Mouse (Mus musculus) hindbrain, embryonic 10.5 days (tissue): Measurements from ENCODE around the gene Shroom3. TPM values are rescaled to one million over a fixed set of nuclear protein-coding genes. Genes with fewer than 3 reads are reported as not detected.
A peak's percentile ranks its signal among the peaks of the same experiment; 100 is the strongest.
"Not testable (repeated sequence)": the region's sequence is repeated elsewhere in the genome, so short reads cannot be mapped to it uniquely, and the experiment has no call there.

Source experiments
- DNase-seq: peaks from one replicate; pipeline ENCODE4 v3.0.0-alpha.2; 2017; ENCODE audit warnings: low spot score
- H3K27ac ChIP-seq: fragments of 300-500 bp; sonication (generic); 2 replicates; pipeline ENCODE4 v1.5.1; 2016; ENCODE audit warnings: mild to moderate bottlenecking, moderate library complexity
- H3K27me3 ChIP-seq: fragments of 300-500 bp; sonication (generic); 2 replicates; pipeline ENCODE4 v1.6.1; 2016; ENCODE audit warnings: mild to moderate bottlenecking; ENCODE audit not compliant: poor library complexity, insufficient read depth, severe bottlenecking
- H3K36me3 ChIP-seq: fragments of 300-500 bp; sonication (generic); 2 replicates; pipeline ENCODE4 v1.6.1; 2016; ENCODE audit warnings: mild to moderate bottlenecking, moderate library complexity
- H3K4me1 ChIP-seq: fragments of 300-500 bp; sonication (generic); replicated peaks from 2 replicates; pipeline ENCODE4 v1.6.1; 2016; ENCODE audit warnings: mild to moderate bottlenecking
- H3K4me3 ChIP-seq: fragments of 300-500 bp; sonication (generic); 2 replicates; pipeline ENCODE4 v1.5.1; 2016; ENCODE audit warnings: mild to moderate bottlenecking, moderate library complexity
- H3K9me3 ChIP-seq: fragments of 300-500 bp; sonication (generic); 2 replicates; pipeline ENCODE4 v1.6.1; 2016; ENCODE audit warnings: mild to moderate bottlenecking, moderate library complexity
- WGBS: fragments of 180-500 bp; shearing (Covaris S2); methylation state at CpG from one replicate; pipeline ENCODE4 v1.1.7; 2016; 5-methylcytosine and 5-hydroxymethylcytosine counted together
- polyA plus RNA-seq: library from polyadenylated mRNA; unstranded; fragments of >200 nt; fragmentation: Nextera tagmentation; extraction: Ambion mirVana; gene quantifications from 2 replicates; pipeline ENCODE4 v1.2.1, GENCODE M21; 2016

Shroom3 gene
- polyA plus RNA-seq, 1 experiment from 2014 or later = 6.5 TPM

DNA sequence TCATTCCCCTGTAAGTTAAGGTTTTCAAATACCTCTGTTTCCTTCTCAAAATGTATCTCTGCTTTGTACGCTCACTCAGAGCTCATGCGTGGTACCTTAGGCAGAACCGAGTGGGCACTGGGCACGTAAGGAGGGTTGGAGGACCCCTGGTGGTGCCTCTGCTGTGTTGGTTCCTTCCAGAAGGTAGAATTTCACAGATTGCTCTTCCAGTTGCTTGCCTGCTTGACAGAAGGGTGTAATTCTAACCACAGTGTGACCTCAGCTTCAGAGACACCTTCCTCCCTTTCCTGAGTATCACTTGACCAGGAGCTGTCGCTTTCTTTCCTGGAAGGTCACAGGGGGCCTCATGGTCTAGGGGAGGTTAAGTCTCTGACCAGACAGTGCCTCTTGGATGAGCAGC, 217.2 kb downstream of the Shroom3 start:
- Histone ChIP-seq H3K36me3 (peaks cover 9% of the 10 kb centered on the region; the same call in 1 of the 2 replicates), H3K4me1 (peaks cover 84% of the 10 kb centered on the region), H3K4me3 (no peak overlapping the region), H3K9me3 (no peaks in the 10 kb centered on the region), H3K27me3 (no peaks in the 10 kb centered on the region), H3K27ac (peak overlapping the region; percentile 53; the same call in 1 of the 2 replicates)
- WGBS = 51% methylated on average over 5 of the region's 5 CpGs
- DNase-seq = no peak

DNA sequence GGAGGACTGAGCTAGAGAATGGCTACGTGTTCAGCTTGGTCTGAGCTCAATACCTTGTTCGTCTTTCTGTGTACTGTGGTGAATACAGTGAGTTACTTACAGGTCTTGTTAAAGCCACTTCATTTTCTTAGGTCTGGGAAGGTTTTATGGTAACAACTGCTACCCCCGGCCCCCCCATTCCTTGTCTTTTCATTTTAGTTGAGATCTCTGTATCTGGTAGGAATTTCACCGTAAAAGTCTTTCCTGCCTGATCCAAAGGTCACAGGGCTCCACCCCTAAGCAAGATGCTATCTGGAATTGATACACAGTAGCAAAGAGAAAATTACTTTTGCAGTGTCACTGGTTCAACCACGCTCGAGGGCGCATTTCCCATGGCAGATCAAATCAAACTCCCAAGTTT, 218.6 kb downstream of the Shroom3 start:
- 0 out of 2 replicates have a peak overlapping the region, but pooled peaks have one; percentile 16 for H3K27ac ChIP-seq
- H3K9me3 ChIP-seq = no peaks in the 10 kb centered on the region
- WGBS = 57% methylated on average over 7 of the region's 7 CpGs
- no peak overlapping the region for H3K4me3 ChIP-seq
- H3K36me3 ChIP-seq = peaks cover 9% of the 10 kb centered on the region; the same call in 1 of the 2 replicates
- no peaks in the 10 kb centered on the region for H3K27me3 ChIP-seq
- no peak for DNase-seq
- peaks cover 87% of the 10 kb centered on the region for H3K4me1 ChIP-seq

DNA sequence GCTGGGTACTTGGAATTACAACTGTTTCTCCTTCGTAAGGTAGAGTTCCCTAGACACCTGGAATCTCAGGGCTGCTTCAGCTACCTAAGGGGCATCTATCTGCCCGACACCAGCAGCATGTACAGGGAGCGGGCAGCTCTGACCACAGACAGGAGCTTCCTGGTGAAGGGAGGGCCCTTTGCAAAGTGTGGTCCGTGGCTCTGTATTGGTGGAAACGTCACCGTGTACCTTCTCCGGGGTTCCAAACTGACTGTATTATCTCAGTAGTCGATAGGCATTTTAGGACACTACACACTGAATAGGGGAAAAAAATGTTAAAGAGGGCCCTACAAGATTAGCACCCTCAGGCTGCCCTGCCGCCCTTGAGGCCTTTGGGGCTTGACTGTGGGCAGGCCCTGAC, 221.9 kb downstream of the Shroom3 start:
- no peak for DNase-seq
- H3K27me3 ChIP-seq = no peaks in the 10 kb centered on the region
- WGBS = 33% methylated on average over 9 of the region's 9 CpGs
- H3K4me3 ChIP-seq = peak overlapping the region; percentile 24
- peak overlapping the region; percentile 88 for H3K27ac ChIP-seq
- H3K36me3 ChIP-seq = peaks cover 26% of the 10 kb centered on the region
- H3K4me1 ChIP-seq = peaks cover 56% of the 10 kb centered on the region
- H3K9me3 ChIP-seq = peaks cover 16% of the 10 kb centered on the region

GRCm38 (mm10) chr5:92905594-92906008, 222.4 kb downstream of the Shroom3 start:
- Histone ChIP-seq H3K36me3 (peaks cover 31% of the 10 kb centered on the region), H3K4me1 (peaks cover 51% of the 10 kb centered on the region)
- 3% methylated on average over 8 of the region's 8 CpGs for WGBS

DNA sequence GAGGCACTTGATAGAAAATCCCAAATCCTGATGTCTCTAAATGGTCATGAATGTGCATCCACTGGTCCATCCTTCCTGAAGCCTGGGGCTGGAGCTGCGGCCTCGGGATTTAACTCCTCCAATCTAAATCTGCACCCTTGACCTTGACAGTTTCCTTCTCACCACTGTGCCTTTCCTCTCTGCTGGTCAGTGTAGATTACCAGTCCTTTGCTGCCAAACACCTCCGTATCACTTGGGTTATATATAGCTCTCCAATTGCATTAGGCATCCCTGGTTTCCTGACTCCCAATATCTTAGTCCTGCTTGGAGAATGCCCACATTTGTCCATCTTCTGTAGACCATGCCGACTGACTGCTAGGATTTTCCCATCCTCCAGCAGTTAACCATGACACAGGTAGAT, 225.0 kb downstream of the Shroom3 start:
- H3K27ac ChIP-seq = no peak overlapping the region
- peaks cover 41% of the 10 kb centered on the region for H3K4me1 ChIP-seq
- WGBS = 92% methylated on average over 4 of the region's 4 CpGs
- H3K27me3 ChIP-seq = no peaks in the 10 kb centered on the region
- peaks cover 16% of the 10 kb centered on the region for H3K9me3 ChIP-seq
- DNase-seq = no peak
- no peak overlapping the region for H3K4me3 ChIP-seq
- H3K36me3 ChIP-seq = peaks cover 34% of the 10 kb centered on the region

More at GRCm38 (mm10) chr5:92905594-92906008, 222.4 kb downstream of the Shroom3 start:
- Histone ChIP-seq H3K9me3 (peaks cover 16% of the 10 kb centered on the region), H3K27me3 (no peaks in the 10 kb centered on the region), H3K4me3 (peak overlapping the region; percentile 24), H3K27ac (peak overlapping the region; percentile 88)
- peak; percentile 93 for DNase-seq

GRCm38 (mm10) chr5:92910838-92911237, 227.6 kb downstream of the Shroom3 start:
- no peak overlapping the region for H3K27ac ChIP-seq
- peaks cover 28% of the 10 kb centered on the region for H3K36me3 ChIP-seq
- no peak overlapping the region for H3K4me3 ChIP-seq
- peaks cover 40% of the 10 kb centered on the region for H3K4me1 ChIP-seq
- WGBS = 93% methylated on average over 3 of the region's 3 CpGs
- H3K27me3 ChIP-seq = no peaks in the 10 kb centered on the region
- peaks cover 16% of the 10 kb centered on the region for H3K9me3 ChIP-seq
- DNase-seq = no peak

DNA sequence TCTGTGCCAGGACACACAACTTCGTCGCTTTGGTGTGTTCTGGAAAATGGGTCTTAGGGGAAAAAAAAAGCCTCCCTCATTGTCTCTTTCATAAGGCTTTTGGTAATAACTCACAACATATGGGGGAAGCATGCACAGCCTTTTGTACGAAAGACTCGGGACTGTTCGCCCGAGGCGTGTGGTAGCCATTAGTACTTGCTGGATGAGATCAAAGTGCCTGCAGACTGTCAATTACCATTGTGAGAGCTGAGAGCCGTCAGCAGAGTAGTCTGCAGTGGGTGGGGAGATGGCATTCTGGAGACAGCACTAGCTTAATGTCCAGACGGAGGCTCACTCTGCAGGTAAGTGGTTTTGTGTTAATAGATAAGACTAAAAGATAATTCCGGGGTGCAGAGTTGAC, 232.2 kb downstream of the Shroom3 start:
- Histone ChIP-seq H3K4me3 (no peak overlapping the region), H3K27me3 (no peaks in the 10 kb centered on the region), H3K9me3 (no peaks in the 10 kb centered on the region), H3K4me1 (peaks cover 58% of the 10 kb centered on the region), H3K27ac (no peak overlapping the region), H3K36me3 (peaks cover 18% of the 10 kb centered on the region)
- 30% methylated on average over 10 of the region's 10 CpGs for WGBS
- peak; percentile 48 for DNase-seq

DNA sequence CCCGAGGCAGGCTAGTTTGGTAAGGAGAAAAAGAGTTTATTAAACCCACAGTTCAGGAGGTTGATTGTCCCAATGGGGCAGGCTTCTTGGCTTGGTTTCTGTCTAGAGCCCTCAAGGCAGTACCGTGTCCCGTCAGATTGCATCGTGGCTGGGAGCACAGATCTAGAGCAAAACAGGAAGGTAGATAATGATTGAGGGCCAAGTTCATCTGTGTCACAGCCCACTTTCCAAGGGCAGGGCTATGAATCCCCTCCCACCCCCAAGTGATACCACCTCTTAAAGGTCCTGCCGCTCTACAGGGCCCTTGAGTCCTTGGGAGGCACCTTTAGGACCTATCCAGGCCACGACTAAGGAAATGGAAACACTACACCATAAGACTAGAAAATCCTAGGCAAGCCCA, 234.5 kb downstream of the Shroom3 start:
- H3K4me1 ChIP-seq = peaks cover 54% of the 10 kb centered on the region
- peaks cover 33% of the 10 kb centered on the region for H3K36me3 ChIP-seq
- no peak overlapping the region for H3K4me3 ChIP-seq
- H3K27me3 ChIP-seq = no peaks in the 10 kb centered on the region
- no peaks in the 10 kb centered on the region for H3K9me3 ChIP-seq
- 77% methylated on average over 6 of the region's 6 CpGs for WGBS
- DNase-seq = no peak
- peak overlapping the region; percentile 37 for H3K27ac ChIP-seq

GRCm38 (mm10) chr5:92918170-92918569, 234.9 kb downstream of the Shroom3 start:
- H3K36me3 ChIP-seq = peaks cover 33% of the 10 kb centered on the region
- 43% methylated on average over 10 of the region's 10 CpGs for WGBS
- no peak for DNase-seq
- no peak overlapping the region for H3K4me3 ChIP-seq
- H3K27ac ChIP-seq = peak overlapping the region; percentile 76
- no peaks in the 10 kb centered on the region for H3K27me3 ChIP-seq
- H3K4me1 ChIP-seq = peaks cover 54% of the 10 kb centered on the region
- H3K9me3 ChIP-seq = no peaks in the 10 kb centered on the region

GRCm38 (mm10) chr5:92918866-92919265, 235.6 kb downstream of the Shroom3 start:
- Histone ChIP-seq H3K4me3 (no peak overlapping the region), H3K27ac (peak overlapping the region; percentile 76), H3K9me3 (no peaks in the 10 kb centered on the region), H3K4me1 (peaks cover 47% of the 10 kb centered on the region), H3K36me3 (peaks cover 33% of the 10 kb centered on the region), H3K27me3 (no peaks in the 10 kb centered on the region)
- DNase-seq = no peak
- 26% methylated on average over 9 of the region's 9 CpGs for WGBS

DNA sequence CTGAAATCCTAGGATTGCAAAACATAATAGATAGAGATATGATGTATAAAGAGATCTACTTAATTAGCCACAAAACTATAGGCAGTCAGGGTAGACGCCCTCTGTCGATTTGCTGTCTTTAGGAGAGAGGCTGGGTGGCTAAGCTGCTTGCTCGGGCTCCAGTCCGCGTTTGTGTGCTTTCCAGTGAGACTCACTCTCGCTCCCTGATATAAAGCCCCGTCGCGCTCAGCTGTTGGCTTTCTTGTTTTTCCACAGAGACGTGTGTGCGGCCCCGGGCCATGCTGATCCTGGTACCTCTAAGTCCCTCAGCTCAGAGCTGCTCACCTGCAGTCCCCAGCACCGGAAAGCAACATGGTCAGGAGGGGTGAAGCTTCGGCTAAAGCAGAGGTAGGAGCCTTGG, 236.2 kb downstream of the Shroom3 start:
- peaks cover 33% of the 10 kb centered on the region for H3K36me3 ChIP-seq
- 61% methylated on average over 14 of the region's 14 CpGs for WGBS
- peaks cover 47% of the 10 kb centered on the region for H3K4me1 ChIP-seq
- no peak overlapping the region for H3K4me3 ChIP-seq
- DNase-seq = no peak
- no peaks in the 10 kb centered on the region for H3K27me3 ChIP-seq
- H3K9me3 ChIP-seq = no peaks in the 10 kb centered on the region
- H3K27ac ChIP-seq = peak overlapping the region; percentile 45; the same call in 1 of the 2 replicates

- Histone ChIP-seq H3K4me3 (no peak overlapping the region), H3K27me3 (no peaks in the 10 kb centered on the region), H3K4me1 (peaks cover 45% of the 10 kb centered on the region), H3K9me3 (no peaks in the 10 kb centered on the region), H3K36me3 (peaks cover 30% of the 10 kb centered on the region), H3K27ac (no peak overlapping the region)
- DNase-seq = no peak
- 94% methylated on average over 8 of the region's 8 CpGs for WGBS
Observed at GRCm38 (mm10) chr5:92920984-92921383, 237.7 kb downstream of the Shroom3 start.

DNA sequence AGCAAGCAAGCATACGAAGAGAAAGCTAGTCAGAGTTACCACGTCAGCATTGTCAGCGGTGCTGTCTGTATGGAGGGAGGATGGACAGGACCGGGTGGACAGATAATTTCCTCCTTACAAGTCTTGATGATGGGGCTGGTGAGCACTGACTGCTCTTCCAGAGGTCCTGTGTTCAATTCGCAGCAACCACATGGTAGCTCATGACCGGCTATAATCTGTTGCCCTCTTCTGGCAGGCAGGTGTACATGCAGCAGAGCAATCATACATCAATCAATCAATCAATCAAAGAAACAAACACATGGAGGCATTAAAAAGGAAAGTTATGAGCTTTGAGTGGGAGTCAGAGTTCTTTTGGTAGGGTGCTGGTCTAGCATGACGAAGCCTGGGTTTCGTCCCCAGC, 238.5 kb downstream of the Shroom3 start:
- no peak for DNase-seq
- peaks cover 40% of the 10 kb centered on the region for H3K4me1 ChIP-seq
- H3K27me3 ChIP-seq = no peaks in the 10 kb centered on the region
- H3K36me3 ChIP-seq = peaks cover 30% of the 10 kb centered on the region
- H3K9me3 ChIP-seq = no peaks in the 10 kb centered on the region
- no peak overlapping the region for H3K4me3 ChIP-seq
- H3K27ac ChIP-seq = no peak overlapping the region
- WGBS = 86% methylated on average over 8 of the region's 8 CpGs

DNA sequence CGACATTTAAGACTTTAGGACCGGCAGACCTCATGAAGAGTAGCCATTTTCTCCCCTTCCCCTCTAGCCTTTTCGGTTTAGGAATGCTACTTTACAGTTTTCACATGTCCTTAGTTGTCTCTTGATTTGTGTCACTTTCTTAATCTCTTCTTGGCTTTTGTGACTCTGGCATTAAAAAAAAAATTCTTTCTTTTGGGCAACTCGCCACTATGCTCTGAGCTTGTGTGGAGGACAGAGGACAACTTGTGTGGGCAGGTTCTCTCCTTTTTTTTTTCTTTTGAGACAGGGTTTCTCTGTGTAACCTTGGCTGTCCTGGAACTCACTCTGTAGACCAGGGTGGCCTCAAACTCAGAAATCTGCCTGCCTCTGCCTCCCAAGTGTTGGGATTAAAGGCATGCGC, 239.7 kb downstream of the Shroom3 start:
- not testable (repeated sequence) for H3K27ac ChIP-seq, H3K9me3 ChIP-seq, DNase-seq, H3K27me3 ChIP-seq, H3K4me3 ChIP-seq
- H3K36me3 ChIP-seq = peaks cover 38% of the 10 kb centered on the region
- 94% methylated on average over 5 of the region's 5 CpGs for WGBS
- H3K4me1 ChIP-seq = peaks cover 38% of the 10 kb centered on the region
